Mouse (Mus musculus): ENCODE results near the gene Katnb1.

Gene Katnb1

GRCm38 (mm10) chr8:95084744-95085431 lies 3.9 kb downstream of the Katnb1 start:
- DNase-seq (ENCODE audit: low spot score in 2 of 2): no peak

- no peak for DNase-seq (ENCODE audit: low spot score in 2 of 2)
Observed at GRCm38 (mm10) chr8:95085432-95086141, 4.6 kb downstream of the Katnb1 start.

- DNase-seq (ENCODE audit: low spot score in 2 of 2): no peak
Observed at GRCm38 (mm10) chr8:95093574-95093973, 12.6 kb downstream of the Katnb1 start.

- peak; percentile 47 to 69 for DNase-seq (ENCODE audit: low spot score in 2 of 2)
Observed at GRCm38 (mm10) chr8:95099009-95099408, 18.0 kb downstream of the Katnb1 start.

GRCm38 (mm10) chr8:95101972-95102371 lies 21.0 kb downstream of the Katnb1 start:
- no peak for DNase-seq (ENCODE audit: low spot score in 2 of 2)

DNA sequence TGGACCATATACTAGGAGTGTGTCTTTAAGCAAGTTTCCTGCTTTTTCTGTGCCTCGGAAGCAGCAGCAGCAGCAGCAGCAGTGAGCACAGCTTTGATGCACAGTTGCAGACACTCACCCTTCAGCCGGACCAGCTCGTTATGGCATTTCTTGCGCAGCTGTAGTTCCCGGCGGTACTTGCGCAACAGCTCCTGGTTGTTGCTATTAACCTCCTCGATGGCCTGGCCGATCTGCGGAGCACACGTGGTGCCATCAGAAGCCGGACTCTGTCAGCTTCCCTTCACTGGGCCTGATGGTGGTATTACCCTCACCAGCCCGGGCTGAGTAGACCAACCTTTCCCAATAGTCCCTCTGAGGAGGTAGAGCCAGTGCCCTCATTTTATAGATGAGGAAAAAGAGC lies 26.3 kb downstream of the Katnb1 start:
- DNase-seq (ENCODE audit: low spot score in 2 of 2): no peak

DNA sequence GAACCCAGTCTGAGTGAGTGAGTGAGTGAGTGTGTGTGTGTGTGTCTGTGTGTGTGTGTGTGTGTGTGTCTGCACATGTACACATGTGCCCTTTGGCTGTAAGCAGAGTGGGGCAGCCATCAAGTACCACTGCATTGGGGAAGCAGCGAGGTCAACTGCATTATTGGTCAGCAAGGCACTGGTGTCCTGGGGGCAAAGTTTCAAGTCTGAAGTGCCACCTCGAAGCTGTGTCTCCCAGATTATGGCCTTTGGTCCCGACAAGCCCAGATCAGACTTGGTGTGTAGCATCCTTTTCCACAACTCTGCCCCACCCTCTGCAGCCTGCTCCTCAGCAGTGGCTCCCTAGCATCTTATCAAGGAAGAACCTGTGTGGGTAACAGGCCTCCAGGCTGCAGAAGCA lies 31.6 kb downstream of the Katnb1 start:
- no peak for DNase-seq (ENCODE audit: low spot score in 2 of 2)

- no peak for DNase-seq (ENCODE audit: low spot score in 2 of 2)
Observed at GRCm38 (mm10) chr8:95113108-95113507, 32.1 kb downstream of the Katnb1 start.

DNA sequence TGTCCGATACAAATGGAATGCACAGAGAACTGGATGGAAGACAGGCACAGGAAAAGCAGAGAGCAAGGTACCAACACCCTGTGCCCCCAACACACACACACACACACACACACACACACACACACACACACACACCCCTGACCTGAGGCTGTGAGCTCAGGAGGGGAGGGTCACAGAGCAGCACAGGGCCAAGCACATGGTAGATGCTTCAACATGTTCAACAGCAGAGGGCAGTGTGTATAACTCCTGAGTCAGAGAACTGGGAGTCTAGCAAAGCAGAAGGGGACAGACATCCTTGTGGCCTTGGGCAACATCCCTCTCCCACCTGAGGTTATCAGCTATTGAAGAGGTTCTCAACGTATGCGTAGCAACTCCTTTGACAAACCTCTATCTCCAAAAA lies 32.8 kb downstream of the Katnb1 start:
- no peak for DNase-seq (ENCODE audit: low spot score in 2 of 2)

- no peak for DNase-seq (ENCODE audit: low spot score in 2 of 2)
Observed at GRCm38 (mm10) chr8:95123455-95123854, 42.5 kb downstream of the Katnb1 start.

GRCm38 (mm10) chr8:95126497-95126896 lies 45.5 kb downstream of the Katnb1 start:
- no peak for DNase-seq (ENCODE audit: low spot score in 2 of 2)

- no peak for DNase-seq (ENCODE audit: low spot score in 2 of 2)
Observed at GRCm38 (mm10) chr8:95127658-95128057, 46.7 kb downstream of the Katnb1 start.

GRCm38 (mm10) chr8:95128750-95129260 lies 47.8 kb downstream of the Katnb1 start:
- DNase-seq (ENCODE audit: low spot score in 2 of 2): no peak

- DNase-seq (ENCODE audit: low spot score in 2 of 2): no peak
Observed at GRCm38 (mm10) chr8:95130966-95131537, 50.1 kb downstream of the Katnb1 start.

DNA sequence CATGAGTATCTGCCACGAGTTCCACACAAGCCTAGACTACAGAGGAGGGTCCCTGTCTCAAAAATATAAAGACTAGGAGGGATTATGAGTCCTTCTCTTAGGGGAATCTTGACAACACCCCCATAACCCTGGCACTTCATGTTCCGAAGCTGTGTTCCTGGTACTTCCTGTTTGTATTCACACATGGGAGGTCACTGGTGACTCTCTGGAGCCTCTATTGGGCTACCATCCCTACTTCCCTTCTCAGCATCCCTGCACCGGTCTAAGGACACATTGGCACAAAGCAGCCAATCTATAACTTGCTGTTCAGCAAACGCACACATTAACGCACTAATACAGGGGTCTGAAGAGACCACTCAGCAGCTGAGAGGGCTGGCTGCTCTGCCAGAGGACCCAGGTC lies 51.0 kb downstream of the Katnb1 start:
- DNase-seq (ENCODE audit: low spot score in 2 of 2): no peak

DNA sequence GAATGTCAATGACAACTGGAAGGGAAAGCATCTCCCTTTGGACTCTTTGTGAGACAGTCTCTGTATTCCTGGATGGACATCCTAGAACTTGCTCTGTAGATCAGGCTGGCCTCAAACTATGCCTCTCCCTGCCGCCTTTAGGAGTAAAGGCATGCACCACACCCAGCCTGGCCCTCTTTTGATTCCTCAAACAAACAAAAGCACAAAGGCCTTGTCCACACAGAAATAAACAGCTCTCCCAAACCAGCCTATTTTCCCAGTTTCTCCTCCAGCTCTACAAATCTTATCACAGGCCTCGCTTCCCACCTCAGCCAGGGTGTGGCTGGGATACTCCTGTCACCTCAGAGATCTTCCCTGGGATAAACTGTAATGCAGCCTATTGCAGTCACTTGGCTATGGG lies 53.2 kb downstream of the Katnb1 start:
- no peak for DNase-seq (ENCODE audit: low spot score in 2 of 2)

DNA sequence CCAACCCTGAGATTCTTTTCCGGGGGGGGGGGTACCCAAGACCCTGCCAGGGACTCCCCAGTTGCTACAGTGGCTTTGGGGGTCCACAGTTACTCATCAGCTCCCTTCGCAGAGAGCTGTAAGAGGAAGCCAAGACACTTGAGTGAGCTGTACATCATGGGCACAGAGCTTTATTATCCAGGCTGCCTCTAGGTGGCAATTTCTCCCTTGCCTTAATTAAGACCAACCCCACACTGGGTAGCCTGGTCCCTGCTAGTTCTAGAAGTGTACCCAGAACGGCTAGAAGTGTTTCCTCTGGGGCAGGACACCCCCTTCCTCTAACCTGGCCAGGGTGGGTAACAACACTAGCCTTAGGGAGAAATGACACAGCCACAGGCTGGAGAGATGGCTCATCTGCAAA lies 54.3 kb downstream of the Katnb1 start:
- DNase-seq (ENCODE audit: low spot score in 2 of 2): no peak

DNA sequence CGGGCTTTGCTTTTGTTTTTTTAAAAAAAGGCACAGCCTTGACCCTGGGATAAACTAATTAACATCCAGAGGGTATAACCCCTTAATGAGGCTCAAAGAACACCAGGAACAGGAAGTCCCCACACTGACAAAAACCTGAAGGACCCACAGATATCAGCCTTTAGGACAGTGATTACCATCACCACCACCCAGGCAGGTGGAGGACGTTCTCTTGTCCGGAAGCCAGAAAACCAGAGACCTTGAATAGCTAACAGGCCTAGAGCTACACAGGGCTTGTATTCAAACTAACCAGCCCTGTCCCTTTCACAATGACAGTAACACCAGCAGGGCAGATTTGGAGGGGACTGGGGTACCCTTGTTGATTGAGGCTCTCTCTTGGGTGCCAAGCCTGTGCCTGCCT lies 55.2 kb downstream of the Katnb1 start:
- DNase-seq (ENCODE audit: low spot score in 2 of 2): no peak

DNA sequence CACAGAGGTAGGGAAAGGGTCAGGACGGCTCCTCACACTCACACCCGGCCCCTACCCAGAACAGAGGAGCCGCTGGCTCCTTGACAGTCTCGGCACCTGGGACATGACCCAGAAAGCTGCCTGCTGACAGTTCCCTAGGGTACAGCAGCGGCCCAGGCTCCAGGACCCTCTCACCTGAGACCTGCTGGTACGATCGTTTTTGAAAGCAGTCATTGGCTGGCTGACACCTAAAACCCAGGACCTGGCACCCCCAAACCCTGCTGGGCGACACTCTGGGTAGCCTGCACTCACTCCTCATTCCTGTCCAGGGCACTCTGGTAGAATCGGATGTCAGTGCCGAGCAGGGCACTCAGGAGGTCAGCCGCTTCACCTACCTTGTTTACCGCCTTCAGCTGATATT lies 56.2 kb downstream of the Katnb1 start:
- no peak for DNase-seq (ENCODE audit: low spot score in 2 of 2)

GRCm38 (mm10) chr8:95137641-95138098 lies 56.7 kb downstream of the Katnb1 start:
- DNase-seq (ENCODE audit: low spot score in 2 of 2): no peak

- no peak for DNase-seq (ENCODE audit: low spot score in 2 of 2)
Observed at GRCm38 (mm10) chr8:95138341-95139050, 57.5 kb downstream of the Katnb1 start.

GRCm38 (mm10) chr8:95139051-95139365 lies 58.0 kb downstream of the Katnb1 start:
- no peak for DNase-seq (ENCODE audit: low spot score in 2 of 2)

All from frontal cortex, postnatal 14 days (tissue).